Mouse (Mus musculus) spleen, adult 12 weeks (tissue): ENCODE results near the gene F2rl3.

Experiments
- DNase-seq: peaks from one replicate; pipeline ENCODE4 v3.0.0; 2022; ENCODE audit warnings: low spot score

Gene F2rl3

GRCm38 (mm10) chr8:72765696-72766095, 4.0 kb downstream of the F2rl3 start:
- no peak for DNase-seq

GRCm38 (mm10) chr8:72766777-72767176, 5.1 kb downstream of the F2rl3 start:
- no peak for DNase-seq

GRCm38 (mm10) chr8:72777797-72778196, 16.1 kb downstream of the F2rl3 start:
- DNase-seq, result no peak

DNA sequence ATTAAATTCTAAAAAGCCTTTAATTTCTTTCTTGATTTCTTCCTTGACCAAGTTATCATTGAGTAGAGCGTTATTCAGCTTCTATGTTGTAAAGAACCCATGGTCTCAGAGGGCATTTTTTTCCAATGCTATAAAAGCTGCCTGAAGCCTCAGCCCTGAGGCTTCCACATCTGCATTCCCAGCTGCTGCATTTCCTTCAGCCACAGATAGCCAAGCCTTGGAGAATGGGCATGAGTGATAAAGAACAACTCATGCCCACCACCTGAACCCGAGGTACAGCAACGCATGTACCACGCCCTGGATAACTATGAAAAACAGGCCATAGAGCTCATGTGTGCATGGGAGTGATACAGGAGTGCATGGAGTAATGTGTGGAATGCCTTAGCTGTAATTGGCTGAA, 19.0 kb downstream of the F2rl3 start:
- no peak for DNase-seq

DNA sequence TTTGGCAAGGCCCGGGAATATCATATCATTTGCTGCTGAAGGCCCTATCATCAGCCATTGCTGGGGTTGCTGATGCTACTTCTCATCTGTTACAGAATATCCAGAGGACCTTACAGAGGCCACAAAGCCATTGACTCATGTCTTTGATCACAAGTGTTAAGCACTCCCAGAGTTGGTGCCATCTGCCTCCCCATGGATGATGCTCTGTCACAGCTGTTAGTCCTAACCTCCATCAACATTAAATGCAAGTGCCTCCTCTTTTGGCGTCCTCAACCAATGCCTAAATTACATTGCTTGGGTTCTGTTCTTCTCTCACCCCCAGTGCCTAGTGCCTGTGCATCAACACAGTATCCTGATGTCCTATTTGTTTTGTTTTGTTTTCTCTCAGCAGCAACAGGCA, 39.9 kb downstream of the F2rl3 start:
- DNase-seq, result no peak

DNA sequence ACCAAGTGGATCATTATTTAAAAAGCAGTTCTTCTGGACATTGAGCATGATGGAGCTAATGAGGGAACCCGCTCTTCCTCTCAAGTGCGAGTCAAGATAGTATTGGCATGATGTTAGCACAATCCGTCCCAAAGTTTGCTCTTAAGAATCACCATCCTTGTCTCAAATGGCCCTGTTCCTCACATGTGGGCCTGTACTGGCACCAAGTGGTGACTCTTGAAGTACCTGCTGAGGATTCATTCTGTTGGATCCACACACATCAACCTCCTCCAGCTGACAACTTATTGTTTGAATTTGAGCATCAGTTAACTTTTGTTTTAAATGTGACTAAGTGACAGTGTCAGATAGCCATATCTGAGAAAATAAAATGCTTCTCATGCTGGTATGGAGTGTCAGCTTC, 51.0 kb downstream of the F2rl3 start:
- no peak for DNase-seq
